11 mouse cellular contexts compared by ENCODE assay signal in the genomic region with DNA sequence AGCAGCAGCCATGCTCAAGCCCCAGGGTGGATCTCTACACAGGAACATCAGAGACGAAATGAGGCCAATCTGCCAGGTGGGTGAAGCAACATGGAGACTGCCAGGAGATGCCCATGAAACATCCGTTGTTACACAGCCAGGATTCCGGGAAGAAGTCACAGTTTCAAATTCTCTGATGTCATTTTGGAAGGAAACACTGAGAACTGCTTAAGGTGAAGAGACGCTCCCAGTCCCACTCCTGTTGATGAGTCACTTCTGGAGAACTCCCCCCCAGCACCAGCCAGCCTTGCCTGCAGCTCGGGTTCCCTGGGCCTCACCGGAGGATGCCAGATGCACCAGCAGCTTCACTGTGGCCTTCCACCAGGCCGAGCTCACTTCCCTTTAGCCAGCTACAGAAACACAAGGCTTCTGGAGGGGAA.
A peak's percentile ranks its signal among the peaks of the same experiment; 100 is the strongest.
DNase-seq lines count a peak whose midpoint lies in the region; ATAC-seq and TF ChIP-seq lines count a peak whose summit lies in the region.
"Had no signal": no experiment of that assay in that cellular context is flagged by ENCODE, and none has a peak within 500 bp of the region (broad histone marks: within the 10 kb centered on the region; RNA-seq: fewer than 3 reads in every experiment).

No protein-coding gene starts in this region.

- peaks cover 44% of the 10 kb centered on the region for H3K4me1 ChIP-seq in forebrain, embryonic 13.5 days
- H3K4me1 ChIP-seq in forebrain, postnatal 0 days (ENCODE audit: insufficient read depth), result peaks cover 9% of the 10 kb centered on the region
- H3K4me1 ChIP-seq in midbrain, embryonic 13.5 days (replicated peaks), result peaks cover 40% of the 10 kb centered on the region
- H3K4me1 ChIP-seq in midbrain, embryonic 10.5 days, result no peaks in the 10 kb centered on the region; the same call in 1 of the 2 replicates
- 0 out of 2 replicates have a peak, but pooled peaks cover 5% of the 10 kb centered on the region for H3K4me1 ChIP-seq in intestine, embryonic 16.5 days (ENCODE audit: control insufficient read depth, insufficient read depth, low read length)
- H3K4me1 ChIP-seq in hindbrain, embryonic 14.5 days (replicated peaks; ENCODE audit: control insufficient read depth, insufficient read depth, low read length), result peaks cover 19% of the 10 kb centered on the region

- H3K9ac ChIP-seq in forebrain, embryonic 13.5 days, result no peak overlapping the region
- no peak overlapping the region for H3K9ac ChIP-seq in forebrain, postnatal 0 days
- H3K9ac ChIP-seq in midbrain, embryonic 13.5 days (replicated peaks), result no peak overlapping the region
- H3K9ac ChIP-seq in intestine, embryonic 16.5 days (ENCODE audit: low read depth, low read length), result no peak overlapping the region
- no peak overlapping the region for H3K9ac ChIP-seq in hindbrain, embryonic 14.5 days
- H3K9ac ChIP-seq: hindbrain, embryonic 15.5 days; liver, postnatal 0 days had no signal

- WGBS in forebrain, embryonic 13.5 days, result 80% methylated on average over 7 of the region's 7 CpGs
- WGBS in forebrain, postnatal 0 days, result 67% methylated on average over 7 of the region's 7 CpGs
- 80% methylated on average over 7 of the region's 7 CpGs for WGBS in midbrain, embryonic 13.5 days
- 84% methylated on average over 7 of the region's 7 CpGs for WGBS in midbrain, embryonic 10.5 days
- 67% methylated on average over 7 of the region's 7 CpGs for WGBS in intestine, embryonic 16.5 days
- 83% methylated on average over 7 of the region's 7 CpGs for WGBS in hindbrain, embryonic 14.5 days

- peak overlapping the region; percentile 49 for H3K27ac ChIP-seq in forebrain, embryonic 13.5 days
- no peak overlapping the region for H3K27ac ChIP-seq in forebrain, postnatal 0 days (ENCODE audit: low read depth, low read length)
- H3K27ac ChIP-seq in midbrain, embryonic 13.5 days, result 0 out of 2 replicates have a peak overlapping the region, but pooled peaks have one; percentile 22
- H3K27ac ChIP-seq in midbrain, embryonic 10.5 days (replicated peaks), result no peak overlapping the region
- H3K27ac ChIP-seq in intestine, embryonic 16.5 days (ENCODE audit: low read length), result no peak overlapping the region
- H3K27ac ChIP-seq in hindbrain, embryonic 14.5 days, result no peak overlapping the region
- H3K27ac ChIP-seq: hindbrain, embryonic 15.5 days had no signal

- H3K4me2 ChIP-seq in forebrain, embryonic 13.5 days, result no peak overlapping the region
- no peak overlapping the region for H3K4me2 ChIP-seq in forebrain, postnatal 0 days (ENCODE audit: low read depth)
- H3K4me2 ChIP-seq in midbrain, embryonic 13.5 days (replicated peaks), result no peak overlapping the region
- no peak overlapping the region for H3K4me2 ChIP-seq in intestine, embryonic 16.5 days (ENCODE audit: low read depth, low read length)
- no peak overlapping the region for H3K4me2 ChIP-seq in hindbrain, embryonic 14.5 days (replicated peaks)
- H3K4me2 ChIP-seq: hindbrain, embryonic 15.5 days had no signal

- DNase-seq in forebrain, postnatal 0 days, result no peak
- no peak for DNase-seq in midbrain, embryonic 10.5 days (ENCODE audit: low spot score)
- peak; percentile 39 for DNase-seq in fat pad, adult 2 months (ENCODE audit: extremely low read depth, low read depth, low spot score)
- peak; percentile 74 for DNase-seq in skeletal muscle tissue, adult 2 months (ENCODE audit: low read depth, low spot score)
- no peak for DNase-seq in hindbrain, embryonic 14.5 days (ENCODE audit: low spot score)
- DNase-seq: liver, postnatal 0 days had no signal

- no peaks in the 10 kb centered on the region for H3K36me3 ChIP-seq in forebrain, embryonic 13.5 days (ENCODE audit: poor library complexity, severe bottlenecking)
- H3K36me3 ChIP-seq in forebrain, postnatal 0 days (ENCODE audit: insufficient read depth), result no peaks in the 10 kb centered on the region
- 0 out of 2 replicates have a peak, but pooled peaks cover 3% of the 10 kb centered on the region for H3K36me3 ChIP-seq in midbrain, embryonic 13.5 days
- 0 out of 2 replicates have a peak, but pooled peaks cover 4% of the 10 kb centered on the region for H3K36me3 ChIP-seq in midbrain, embryonic 10.5 days
- H3K36me3 ChIP-seq in intestine, embryonic 16.5 days (ENCODE audit: control insufficient read depth, insufficient read depth, low read length), result no peaks in the 10 kb centered on the region
- no peaks in the 10 kb centered on the region for H3K36me3 ChIP-seq in hindbrain, embryonic 14.5 days (replicated peaks; ENCODE audit: control insufficient read depth, insufficient read depth)
- H3K36me3 ChIP-seq: hindbrain, embryonic 15.5 days had no signal

- no peak overlapping the region for H3K4me3 ChIP-seq in forebrain, embryonic 13.5 days
- no peak overlapping the region for H3K4me3 ChIP-seq in forebrain, postnatal 0 days (ENCODE audit: low read depth, low read length)
- H3K4me3 ChIP-seq in midbrain, embryonic 13.5 days (replicated peaks), result no peak overlapping the region
- no peak overlapping the region for H3K4me3 ChIP-seq in midbrain, embryonic 10.5 days
- no peak overlapping the region for H3K4me3 ChIP-seq in intestine, embryonic 16.5 days (ENCODE audit: low read length)
- H3K4me3 ChIP-seq in hindbrain, embryonic 14.5 days (replicated peaks; ENCODE audit: low read length), result no peak overlapping the region
- H3K4me3 ChIP-seq: hindbrain, embryonic 15.5 days had no signal

- ATAC-seq in forebrain, embryonic 13.5 days, result no peak
- no peak for ATAC-seq in forebrain, postnatal 0 days
- no peak for ATAC-seq in midbrain, embryonic 13.5 days
- ATAC-seq in intestine, embryonic 16.5 days, result no peak
- ATAC-seq in hindbrain, embryonic 14.5 days (ENCODE audit: low FRiP score), result no peak
- ATAC-seq: liver, postnatal 0 days had no signal

- no peaks in the 10 kb centered on the region for H3K9me3 ChIP-seq in forebrain, embryonic 13.5 days (replicated peaks)
- H3K9me3 ChIP-seq in forebrain, postnatal 0 days (ENCODE audit: low read length), result no peaks in the 10 kb centered on the region
- no peaks in the 10 kb centered on the region for H3K9me3 ChIP-seq in midbrain, embryonic 13.5 days
- no peaks in the 10 kb centered on the region for H3K9me3 ChIP-seq in midbrain, embryonic 10.5 days (replicated peaks)
- no peaks in the 10 kb centered on the region for H3K9me3 ChIP-seq in intestine, embryonic 16.5 days (ENCODE audit: control insufficient read depth, low read length)
- H3K9me3 ChIP-seq in hindbrain, embryonic 14.5 days (ENCODE audit: control insufficient read depth, low read length), result no peaks in the 10 kb centered on the region
- H3K9me3 ChIP-seq: hindbrain, embryonic 15.5 days had no signal

- H3K27me3 ChIP-seq in forebrain, embryonic 13.5 days, result no peaks in the 10 kb centered on the region
- H3K27me3 ChIP-seq in forebrain, postnatal 0 days (ENCODE audit: insufficient read depth, low read length), result no peaks in the 10 kb centered on the region
- H3K27me3 ChIP-seq in midbrain, embryonic 13.5 days, result no peaks in the 10 kb centered on the region
- no peaks in the 10 kb centered on the region for H3K27me3 ChIP-seq in midbrain, embryonic 10.5 days (ENCODE audit: low read depth, poor library complexity, severe bottlenecking)
- no peaks in the 10 kb centered on the region for H3K27me3 ChIP-seq in intestine, embryonic 16.5 days (replicated peaks; ENCODE audit: control insufficient read depth, insufficient read depth, low read length)
- no peaks in the 10 kb centered on the region for H3K27me3 ChIP-seq in hindbrain, embryonic 14.5 days (ENCODE audit: control insufficient read depth, insufficient read depth, low read length)
- H3K27me3 ChIP-seq: CH12.LX; hindbrain, embryonic 15.5 days had no signal

- no peak for TF ChIP-seq CTCF in forebrain, postnatal 0 days (IDR thresholded peaks at IDR 0.05; ENCODE audit: low read depth)

Comparison
In these comparisons a context has a peak if more than half of its experiments do, and no peak if none do; other contexts are left out.
1. H3K27ac ChIP-seq: peak in forebrain, embryonic 13.5 days (single experiment) and midbrain, embryonic 13.5 days (single experiment); none in forebrain, postnatal 0 days (single experiment), midbrain, embryonic 10.5 days (single experiment), intestine, embryonic 16.5 days (single experiment) and hindbrain, embryonic 14.5 days (single experiment).
2. DNase-seq: peak in fat pad, adult 2 months (single experiment) and skeletal muscle tissue, adult 2 months (single experiment); none in forebrain, postnatal 0 days (single experiment), midbrain, embryonic 10.5 days (single experiment) and hindbrain, embryonic 14.5 days (single experiment).